33 mouse cellular contexts compared by ENCODE assay signal in the genomic region with DNA sequence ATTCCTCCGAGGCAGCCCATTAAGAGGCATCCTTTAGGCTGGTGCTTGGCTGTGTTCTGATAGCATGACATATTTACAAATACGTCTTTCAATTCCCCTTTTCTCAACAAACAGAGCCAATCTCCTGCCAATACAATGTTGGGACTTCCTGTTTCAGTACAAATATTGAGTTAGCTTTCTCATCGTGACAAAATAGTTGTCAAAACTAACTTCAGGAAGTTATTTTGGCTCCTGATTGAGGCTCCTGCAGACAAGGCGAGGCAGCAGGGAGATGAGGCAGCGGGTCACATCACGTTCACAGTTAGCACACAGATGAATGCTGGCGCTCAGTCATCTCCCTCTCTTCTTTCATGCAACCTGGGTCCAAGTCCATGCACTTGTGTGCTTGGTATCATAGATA. TPM values are rescaled to one million over a fixed set of nuclear protein-coding genes. Genes with fewer than 3 reads are reported as not detected.
DNase-seq lines count a peak whose midpoint lies in the region; ATAC-seq and TF ChIP-seq lines count a peak whose summit lies in the region.
"Had no signal": no experiment of that assay in that cellular context is flagged by ENCODE, and none has a peak within 500 bp of the region (broad histone marks: within the 10 kb centered on the region; RNA-seq: fewer than 3 reads in every experiment).

No protein-coding gene starts in this region.

- ATAC-seq in neutrophil, adult 5-6 weeks (ENCODE audit: extremely low read depth, insufficient number of reproducible peaks, low FRiP score, poor library complexity, severe bottlenecking): peak; percentile 78
- ATAC-seq: forebrain, embryonic 16.5 days; hindbrain, embryonic 16.5 days; liver, embryonic 12.5 days had no signal

- H3K4me3 ChIP-seq in spleen, adult 2 months (ENCODE audit: extremely low read depth, insufficient read depth, insufficient read length): no peak overlapping the region
- H3K4me3 ChIP-seq in MEL (ENCODE audit: control insufficient read depth in 1 of 2, insufficient read depth in 1 of 2, low read depth in 2 of 2, low read length in 2 of 2) (no peak overlapping the region), macrophage (ENCODE audit: inconsistent target) (no peak overlapping the region)
- no peak overlapping the region for H3K4me3 ChIP-seq in midbrain, embryonic 10.5 days
- H3K4me3 ChIP-seq: erythroblast, embryonic 14.5 days; gastrocnemius, adult 2 months; heart, embryonic 10.5 days; heart, embryonic 15.5 days; layer of hippocampus, adult 2 months; left cerebral cortex, adult 2 months; limb, embryonic 12.5 days; liver, embryonic 12.5 days; neural tube, embryonic 13.5 days; stomach, embryonic 15.5 days had no signal

- peak overlapping the region; percentile 31 for H3K27ac ChIP-seq in spleen, adult 2 months (ENCODE audit: insufficient read depth, low read length)
- H3K27ac ChIP-seq in MEL (ENCODE audit: control insufficient read depth, low read depth, low read length) (peak overlapping the region; percentile 23), macrophage (peak overlapping the region; percentile 15; the same call in 1 of the 2 replicates)
- H3K27ac ChIP-seq in midbrain, embryonic 10.5 days (replicated peaks): no peak overlapping the region
- H3K27ac ChIP-seq: gastrocnemius, adult 2 months; heart, embryonic 10.5 days; heart, embryonic 15.5 days; layer of hippocampus, adult 2 months; left cerebral cortex, adult 2 months; limb, embryonic 12.5 days; liver, embryonic 12.5 days; neural tube, embryonic 13.5 days; stomach, embryonic 15.5 days had no signal

- TF ChIP-seq POLR2A in spleen, adult 2 months (IDR thresholded peaks at IDR 0.05; ENCODE audit: low read depth, low read length): no peak
- TF ChIP-seq POLR2A in MEL (IDR thresholded peaks at IDR 0.05; ENCODE audit: control insufficient read depth in 1 of 2, insufficient read depth in 1 of 2, low read depth in 1 of 2, low read length in 2 of 2, poor library complexity in 1 of 2): no peak

- no peak for TF ChIP-seq CTCF in spleen, adult 2 months (IDR thresholded peaks at IDR 0.05; ENCODE audit: extremely low read depth, insufficient read depth, insufficient read length, insufficient replicate concordance)
- no peak for TF ChIP-seq CTCF in MEL (IDR thresholded peaks at IDR 0.05 in 2 of 3, conservative IDR thresholded peaks at IDR 0.05 in 1 of 3; ENCODE audit: control insufficient read depth in 1 of 3, insufficient read depth in 1 of 3, low read depth in 2 of 3, low read length in 3 of 3, poor library complexity in 1 of 3, severe bottlenecking in 1 of 3)

- TF ChIP-seq EP300 in MEL (IDR thresholded peaks at IDR 0.05; ENCODE audit: low read depth in 1 of 2, low read length in 2 of 2): peak in 1 of 2 experiments; percentile 30; a peak in 2 of 4 replicates

- H3K4me1 ChIP-seq in spleen, adult 2 months (ENCODE audit: control insufficient read depth, insufficient read depth, insufficient read length): peaks cover 26% of the 10 kb centered on the region; the same call in 1 of the 2 replicates
- peaks cover 12 to 33% of the 10 kb centered on the region in 2 experiments for H3K4me1 ChIP-seq in MEL (ENCODE audit: control insufficient read depth in 1 of 2, insufficient read depth in 2 of 2, low read length in 2 of 2)
- no peaks in the 10 kb centered on the region for H3K4me1 ChIP-seq in midbrain, embryonic 10.5 days
- H3K4me1 ChIP-seq: limb, embryonic 12.5 days had no signal

- H3K79me2 ChIP-seq in MEL (ENCODE audit: control insufficient read depth, insufficient read depth, low read length, poor library complexity) (no peaks in the 10 kb centered on the region), macrophage (ENCODE audit: inconsistent target) (no peaks in the 10 kb centered on the region)

- H3K9ac ChIP-seq in MEL (ENCODE audit: control insufficient read depth, low read depth, low read length, poor library complexity, severe bottlenecking): no peak overlapping the region
- H3K9ac ChIP-seq: heart, embryonic 15.5 days; limb, embryonic 12.5 days; liver, embryonic 12.5 days; neural tube, embryonic 13.5 days; stomach, embryonic 15.5 days had no signal

- H3K36me3 ChIP-seq in spleen, adult 2 months (ENCODE audit: control insufficient read depth, insufficient read depth, low read length): no peaks in the 10 kb centered on the region
- peaks cover 0 to 19% of the 10 kb centered on the region in 2 experiments; a peak in 2 of 4 replicates for H3K36me3 ChIP-seq in MEL (ENCODE audit: control insufficient read depth in 1 of 2, insufficient read depth in 2 of 2, low read length in 2 of 2)
- no peaks in the 10 kb centered on the region for H3K36me3 ChIP-seq in macrophage (ENCODE audit: inconsistent target)
- no peaks in the 10 kb centered on the region for H3K36me3 ChIP-seq in midbrain, embryonic 10.5 days
- H3K36me3 ChIP-seq: G1E; heart, embryonic 10.5 days; heart, embryonic 15.5 days; limb, embryonic 12.5 days; liver, embryonic 12.5 days; neural tube, embryonic 13.5 days; stomach, embryonic 15.5 days had no signal

- no peak for TF ChIP-seq RAD21 in MEL (IDR thresholded peaks at IDR 0.05; ENCODE audit: low read depth, low read length)

- no peaks in the 10 kb centered on the region for H3K27me3 ChIP-seq in spleen, adult 2 months (ENCODE audit: control insufficient read depth, insufficient read depth, low read length)
- H3K27me3 ChIP-seq in MEL (ENCODE audit: control insufficient read depth in 1 of 2, insufficient read depth in 2 of 2, low read length in 2 of 2): no peaks in the 10 kb centered on the region
- H3K27me3 ChIP-seq in midbrain, embryonic 10.5 days (ENCODE audit: low read depth, poor library complexity, severe bottlenecking): no peaks in the 10 kb centered on the region
- H3K27me3 ChIP-seq: heart, embryonic 15.5 days; limb, embryonic 12.5 days; neural tube, embryonic 13.5 days; stomach, embryonic 15.5 days had no signal

- WGBS in spleen, adult 2 months: 38% methylated on average over 7 of the region's 7 CpGs
- 27% methylated on average over 7 of the region's 7 CpGs for whole genome bisulfite sequencing in macrophage (ENCODE audit: missing documents)
- WGBS in midbrain, embryonic 10.5 days: 81% methylated on average over 7 of the region's 7 CpGs

- no peaks in the 10 kb centered on the region for H3K9me3 ChIP-seq in MEL (replicated peaks; ENCODE audit: insufficient read depth, low read length)
- no peaks in the 10 kb centered on the region for H3K9me3 ChIP-seq in midbrain, embryonic 10.5 days (replicated peaks)
- H3K9me3 ChIP-seq: heart, embryonic 10.5 days; limb, embryonic 12.5 days; liver, embryonic 12.5 days; neural tube, embryonic 13.5 days; stomach, embryonic 15.5 days had no signal

- no peak for DNase-seq in spleen, adult 2 months (ENCODE audit: low read depth in 1 of 2, low spot score in 2 of 2)
- DNase-seq in spleen, adult 12 weeks (ENCODE audit: low spot score): no peak
- peak; percentile 70 for DNase-seq in MEL (ENCODE audit: low read depth, low spot score)
- no peak for DNase-seq in midbrain, embryonic 10.5 days (ENCODE audit: low spot score)
- DNase-seq in embryo, embryonic 10.5 days (ENCODE audit: low spot score): no peak
- no peak for DNase-seq in ovary, adult 18-20 months (ENCODE audit: low spot score)
- DNase-seq: adrenal gland, adult 2 months; cerebellum, adult 11 months; cerebellum, adult 9-10 months; cerebellum, postnatal 36 days; gastrocnemius, adult 2 months; kidney, adult 18-20 months; lung, adult 18-20 months; lung, postnatal 10 days; retina, postnatal 1 day; right cerebral cortex, postnatal 14 days had no signal

RNA-seq across cellular contexts. Expression of gene Cd81, which starts 6.2 kb away (rescaled TPM):
- polyA plus RNA-seq in spleen, adult 2 months (2012; rRNA removed): 300 and 352 TPM in 2 replicates
- 86.8 and 105 TPM in 2 replicates for total RNA-seq in MEL (2012; rRNA removed)
- polyA plus RNA-seq in MEL (2012; ENCODE audit: insufficient read depth in 1 of 2, insufficient read length in 2 of 2, low read depth in 1 of 2, low replicate concordance in 2 of 2, missing spikeins in 1 of 2): 100 to 1,000 TPM in 1 of 2 experiments, not detected in 1; 133 TPM
- 100 to 1,000 TPM in 1 of 26 experiments, 10 to 100 TPM in 25; 16.9 to 122 (median 35.5) TPM for total RNA-seq in macrophage (2018; cell fraction: chromatin; rRNA removed)
- 100 to 1,000 TPM; 101 to 168 (median 133) TPM for total RNA-seq in macrophage (2018; cell fraction: cytosol; rRNA removed)
- total RNA-seq in macrophage (2018; cell fraction: nucleus; rRNA removed): 100 to 1,000 TPM in 16 of 26 experiments, 10 to 100 TPM in 10; 64.2 to 209 (median 121) TPM
- polyA plus RNA-seq in macrophage (2018): 105 to 150 TPM (median 143 TPM) in 3 replicates
- total RNA-seq in neutrophil, adult 5-6 weeks (2017): 133 and 141 TPM in 2 replicates
- 267 and 279 TPM in 2 replicates for polyA plus RNA-seq in midbrain, embryonic 10.5 days (2016; fragmentation: Nextera tagmentation; extraction: Ambion mirVana)

RNA-seq across cellular contexts. Expression of gene Tssc4, which starts 22.7 kb away (rescaled TPM):
- polyA plus RNA-seq in spleen, adult 2 months (2012; rRNA removed): 62.9 and 85.0 TPM in 2 replicates
- total RNA-seq in MEL (2012; rRNA removed): 63.9 and 76.9 TPM in 2 replicates
- 10 to 100 TPM in 1 of 2 experiments, not detected in 1; 75.6 TPM for polyA plus RNA-seq in MEL (2012; ENCODE audit: insufficient read depth in 1 of 2, insufficient read length in 2 of 2, low read depth in 1 of 2, low replicate concordance in 2 of 2, missing spikeins in 1 of 2)
- 10 to 100 TPM in 16 of 26 experiments, 1 to 10 TPM in 10; 3.8 to 29.1 (median 11.1) TPM for total RNA-seq in macrophage (2018; cell fraction: chromatin; rRNA removed)
- total RNA-seq in macrophage (2018; cell fraction: cytosol; rRNA removed): 10 to 100 TPM in 22 of 26 experiments, 1 to 10 TPM in 4; 6.4 to 19.3 (median 16.0) TPM
- total RNA-seq in macrophage (2018; cell fraction: nucleus; rRNA removed): 10 to 100 TPM in 23 of 26 experiments, 1 to 10 TPM in 3; 5.4 to 31.7 (median 18.3) TPM
- polyA plus RNA-seq in macrophage (2018): 11.1 to 20.1 TPM (median 14.3 TPM) in 3 replicates
- 11.7 and 11.9 TPM in 2 replicates for total RNA-seq in neutrophil, adult 5-6 weeks (2017)
- 136 and 142 TPM in 2 replicates for polyA plus RNA-seq in midbrain, embryonic 10.5 days (2016; fragmentation: Nextera tagmentation; extraction: Ambion mirVana)

RNA-seq across cellular contexts. Expression of gene Tspan32, which starts 41.5 kb away (rescaled TPM):
- 82.8 and 89.4 TPM in 2 replicates for polyA plus RNA-seq in spleen, adult 2 months (2012; rRNA removed)
- 159 and 205 TPM in 2 replicates for total RNA-seq in MEL (2012; rRNA removed)
- polyA plus RNA-seq in MEL (2012; ENCODE audit: insufficient read depth in 1 of 2, insufficient read length in 2 of 2, low read depth in 1 of 2, low replicate concordance in 2 of 2, missing spikeins in 1 of 2) (100 to 1,000 TPM in 1 of 2 experiments, 10 to 100 TPM in 1; 53.5 to 212 TPM), macrophage (2018) (12.2 to 22.1 TPM (median 14.6 TPM) in 3 replicates)
- total RNA-seq in macrophage (2018; cell fraction: chromatin; rRNA removed): 10 to 100 TPM in 22 of 26 experiments, 1 to 10 TPM in 4; 3.4 to 54.6 (median 29.8) TPM
- 10 to 100 TPM; 10.3 to 29.2 (median 21.3) TPM for total RNA-seq in macrophage (2018; cell fraction: cytosol; rRNA removed)
- 10 to 100 TPM in 24 of 26 experiments, 1 to 10 TPM in 2; 8.3 to 55.5 (median 26.9) TPM for total RNA-seq in macrophage (2018; cell fraction: nucleus; rRNA removed)
- total RNA-seq in neutrophil, adult 5-6 weeks (2017): 124 and 132 TPM in 2 replicates
- polyA plus RNA-seq in midbrain, embryonic 10.5 days (2016; fragmentation: Nextera tagmentation; extraction: Ambion mirVana): 4.7 and 6.0 TPM in 2 replicates

RNA-seq across cellular contexts. Expression of gene Trpm5, which starts 48.1 kb away (rescaled TPM):
- polyA plus RNA-seq in spleen, adult 2 months (2012; rRNA removed): 0.66 and 0.95 TPM in 2 replicates
- total RNA-seq in MEL (2012; rRNA removed): 1.5 and 1.7 TPM in 2 replicates
- polyA plus RNA-seq in MEL (2012; ENCODE audit: insufficient read depth in 1 of 2, insufficient read length in 2 of 2, low read depth in 1 of 2, low replicate concordance in 2 of 2, missing spikeins in 1 of 2) (1 to 10 TPM in 1 of 2 experiments, not detected in 1; 1.9 TPM), macrophage (2018) (not detected in 3 replicates)
- total RNA-seq in macrophage (2018; cell fraction: chromatin; rRNA removed): under 1 TPM in 1 of 26 experiments, not detected in 25; 0.35 TPM
- not detected for total RNA-seq in macrophage (2018; cell fraction: cytosol; rRNA removed)
- total RNA-seq in macrophage (2018; cell fraction: nucleus; rRNA removed): not detected
- not detected in 2 replicates for total RNA-seq in neutrophil, adult 5-6 weeks (2017)
- 0.62 and 0.93 TPM in 2 replicates for polyA plus RNA-seq in midbrain, embryonic 10.5 days (2016; fragmentation: Nextera tagmentation; extraction: Ambion mirVana)
- total RNA-seq: gastrocnemius, adult 2 months; heart, postnatal 25 days; layer of hippocampus, adult 2 months; left cerebral cortex, adult 2 months; left cerebral cortex, postnatal 25 days had no signal
- polyA plus RNA-seq: erythroblast, embryonic 14.5 days; G1E had no signal

RNA-seq across cellular contexts. Expression of gene Kcnq1, which starts 59.8 kb away (rescaled TPM):
- 1.1 and 1.2 TPM in 2 replicates for polyA plus RNA-seq in spleen, adult 2 months (2012; rRNA removed)
- 0.85 and 0.96 TPM in 2 replicates for total RNA-seq in MEL (2012; rRNA removed)
- polyA plus RNA-seq in MEL (2012; ENCODE audit: insufficient read depth in 1 of 2, insufficient read length in 2 of 2, low read depth in 1 of 2, low replicate concordance in 2 of 2, missing spikeins in 1 of 2) (under 1 TPM in 1 of 2 experiments, not detected in 1; 0.63 TPM), macrophage (2018) (0.07 to 0.32 TPM in 2 of 3 replicates, not detected in the other)
- 1 to 10 TPM in 4 of 26 experiments, under 1 TPM in 7, not detected in 15; 0.31 to 4.2 (median 0.82) TPM for total RNA-seq in macrophage (2018; cell fraction: chromatin; rRNA removed)
- total RNA-seq in macrophage (2018; cell fraction: cytosol; rRNA removed): under 1 TPM in 24 of 26 experiments, not detected in 2; 0.03 to 0.24 (median 0.09) TPM
- 1 to 10 TPM in 1 of 26 experiments, under 1 TPM in 4, not detected in 21; 0.15 to 1.2 (median 0.67) TPM for total RNA-seq in macrophage (2018; cell fraction: nucleus; rRNA removed)
- not detected in 2 replicates for total RNA-seq in neutrophil, adult 5-6 weeks (2017)
- 0.69 and 1.1 TPM in 2 replicates for polyA plus RNA-seq in midbrain, embryonic 10.5 days (2016; fragmentation: Nextera tagmentation; extraction: Ambion mirVana)
- total RNA-seq: G1E had no signal
- polyA plus RNA-seq: C2C12, G1E had no signal
